Mouse (Mus musculus): ENCODE data around the gene Ywhab.

The Ywhab gene

GRCm38 (mm10) chr2:163994654-163994976, at the start of gene Ywhab:
Gene Ywhab (plus strand): TSS chr2:163994960.
- DNase-seq (ENCODE audit: low spot score): no peak

DNA sequence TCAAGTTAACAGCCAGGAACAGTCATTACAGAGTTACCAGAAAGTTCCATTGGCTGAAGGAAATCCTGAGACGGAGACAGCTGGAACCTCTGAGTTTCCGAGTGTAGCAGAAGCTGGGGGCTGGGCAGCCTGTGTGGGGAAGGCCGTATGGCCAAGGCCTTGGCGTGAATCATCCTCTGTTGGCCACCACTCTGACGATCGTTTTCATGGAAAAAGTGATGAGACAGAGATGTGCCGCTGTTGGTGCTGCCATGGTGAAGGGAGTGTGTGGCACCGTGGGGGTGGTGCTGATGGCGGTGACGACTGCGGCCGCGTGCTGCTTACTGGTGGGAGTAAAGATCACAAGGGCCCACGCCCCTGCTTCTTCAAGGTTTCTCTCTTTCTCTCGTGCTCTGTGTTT, 48.5 kb upstream of the Ywhab start:
- DNase-seq (ENCODE audit: low spot score): no peak

GRCm38 (mm10) chr2:163947976-163948375, 46.8 kb upstream of the Ywhab start:
- DNase-seq (ENCODE audit: low spot score): no peak

GRCm38 (mm10) chr2:163951770-163952169, 43.0 kb upstream of the Ywhab start:
- DNase-seq (ENCODE audit: low spot score): peak; percentile 79

- no peak for DNase-seq (ENCODE audit: low spot score)
Measured at GRCm38 (mm10) chr2:163953622-163954310, 41.0 kb upstream of the Ywhab start.

- no peak for DNase-seq (ENCODE audit: low spot score)
Measured at GRCm38 (mm10) chr2:163964606-163965560, 29.9 kb upstream of the Ywhab start.

DNA sequence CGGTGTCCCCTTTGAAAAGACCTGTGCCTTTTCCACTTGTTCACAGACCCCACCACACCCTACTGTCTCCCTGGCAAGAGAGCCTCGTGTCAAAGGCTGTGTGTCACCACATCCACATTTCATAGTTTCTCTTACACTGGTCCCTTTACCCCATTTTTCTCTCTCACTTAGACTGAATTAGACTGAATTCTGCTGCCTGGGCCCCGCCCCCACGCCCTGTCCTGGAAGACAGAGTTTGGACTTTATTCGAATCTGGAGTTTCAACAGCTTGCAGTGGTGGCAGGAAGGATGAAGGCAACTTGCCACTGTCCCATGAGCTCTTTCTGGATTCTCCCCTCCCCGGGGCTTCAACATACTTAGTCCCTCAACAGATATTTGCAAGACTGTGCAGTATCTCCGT, 29.1 kb upstream of the Ywhab start:
- no peak for DNase-seq (ENCODE audit: low spot score)

GRCm38 (mm10) chr2:163968581-163968980, 26.2 kb upstream of the Ywhab start:
- DNase-seq (ENCODE audit: low spot score): peak; percentile 73

GRCm38 (mm10) chr2:163970326-163970725, 24.4 kb upstream of the Ywhab start:
- DNase-seq (ENCODE audit: low spot score): no peak

DNA sequence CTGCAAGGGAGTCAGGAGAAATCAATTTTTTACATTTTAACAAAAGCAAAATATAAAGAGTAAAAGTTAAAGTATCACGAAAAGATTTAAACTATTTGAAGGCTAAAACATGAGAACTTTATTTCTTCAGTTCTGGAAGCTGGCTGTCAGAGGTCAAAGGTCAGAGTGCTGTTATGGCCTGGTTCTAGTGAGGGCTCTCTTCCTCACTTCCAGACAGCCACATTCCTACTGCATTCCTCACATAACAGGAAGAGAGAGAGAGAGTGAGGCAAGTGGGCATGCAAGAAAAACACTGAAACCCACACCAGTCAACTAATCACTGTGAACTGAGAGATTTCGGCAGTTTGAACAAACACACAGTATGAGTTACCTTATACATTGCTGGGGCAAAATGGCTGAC, 20.7 kb upstream of the Ywhab start:
- no peak for DNase-seq (ENCODE audit: low spot score)

- no peak for DNase-seq (ENCODE audit: low spot score)
Measured at GRCm38 (mm10) chr2:163976448-163976847, 18.3 kb upstream of the Ywhab start.

DNA sequence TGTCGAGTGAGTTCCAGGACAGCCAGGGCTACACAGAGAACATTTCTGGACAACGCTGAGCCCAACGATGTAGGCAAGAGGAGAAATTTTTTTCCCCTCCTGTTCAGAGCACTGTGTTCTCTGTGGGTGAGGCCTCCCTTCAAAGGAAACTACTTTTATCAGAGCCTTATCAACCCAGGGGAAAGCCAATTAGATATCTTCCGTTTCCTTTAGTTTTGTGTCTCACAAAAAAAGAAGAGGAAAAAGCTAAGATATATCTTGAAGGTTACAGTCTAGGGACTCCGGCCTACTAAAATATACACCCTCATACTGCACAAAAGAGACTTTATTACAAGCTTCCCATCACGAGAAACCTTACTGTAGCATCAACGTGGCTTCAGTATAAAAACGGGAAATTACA, 7.5 kb upstream of the Ywhab start:
- no peak for DNase-seq (ENCODE audit: low spot score)

DNA sequence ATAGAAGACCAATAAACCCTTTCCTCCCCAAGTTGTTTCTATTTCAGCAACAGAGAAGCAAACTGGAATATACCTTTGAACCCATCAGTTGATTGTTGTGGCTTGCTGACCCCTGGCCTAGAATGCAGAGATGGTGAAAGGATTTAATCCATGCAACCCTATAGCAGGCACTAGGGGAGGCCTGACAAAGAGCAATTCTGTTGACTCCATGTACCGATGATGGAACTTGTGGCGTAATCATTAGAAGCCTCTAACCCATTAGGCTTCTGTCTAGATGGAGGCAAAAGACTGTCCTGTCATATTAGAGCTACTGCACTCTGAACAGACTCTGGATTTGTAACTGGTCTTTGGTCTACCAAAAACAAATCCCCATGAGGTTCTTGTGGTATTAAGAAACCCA, 1.9 kb upstream of the Ywhab start:
- no peak for DNase-seq (ENCODE audit: low spot score)

DNA sequence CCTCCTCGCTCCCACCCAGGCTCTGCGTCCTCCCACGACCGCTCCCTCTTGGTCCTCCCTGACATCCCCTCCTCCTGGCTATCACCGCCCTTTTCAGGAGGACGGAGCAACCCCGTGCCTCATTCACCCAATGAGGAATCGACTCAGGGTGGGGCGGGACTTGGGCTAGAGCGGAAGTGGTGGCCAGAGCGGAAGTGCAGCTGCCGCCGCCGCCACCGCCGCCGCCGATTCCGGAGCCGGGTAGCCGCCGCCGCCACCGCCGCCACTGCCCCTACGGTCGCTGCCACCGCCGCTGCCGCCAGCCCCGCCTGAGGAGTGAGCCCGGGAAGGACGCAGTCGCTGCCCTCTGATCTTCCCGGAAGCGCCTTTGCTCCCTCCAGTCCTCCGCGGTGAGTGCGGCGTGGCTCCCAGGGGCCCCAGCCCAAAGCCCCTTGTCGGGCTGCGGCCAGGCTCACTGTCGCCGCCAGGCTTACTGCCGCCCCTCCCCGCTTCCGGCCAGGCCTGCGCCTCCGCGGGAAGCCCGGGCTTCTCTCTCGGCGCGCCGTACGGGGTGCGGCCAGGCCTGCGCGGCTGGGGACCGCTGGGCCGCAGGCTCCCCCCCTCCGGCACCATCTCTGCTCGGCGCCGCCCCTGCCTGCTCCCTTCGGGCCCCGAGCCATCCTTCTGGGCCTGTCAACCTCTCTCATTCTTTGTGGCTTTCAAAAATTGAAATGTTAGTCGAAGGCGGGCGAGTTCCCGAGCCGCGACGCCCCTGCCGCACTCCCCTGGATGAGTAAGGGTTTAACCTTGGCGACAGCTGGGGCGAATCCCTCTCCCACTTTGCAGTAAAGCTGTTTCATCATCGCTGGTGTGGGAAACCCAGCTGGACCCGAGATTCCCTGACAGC, 460 bp downstream of the Ywhab start:
- peak; percentile 94 for DNase-seq (ENCODE audit: low spot score)

- DNase-seq (ENCODE audit: low spot score): no peak
Measured at GRCm38 (mm10) chr2:163996275-163996674, 1.5 kb downstream of the Ywhab start.

DNA sequence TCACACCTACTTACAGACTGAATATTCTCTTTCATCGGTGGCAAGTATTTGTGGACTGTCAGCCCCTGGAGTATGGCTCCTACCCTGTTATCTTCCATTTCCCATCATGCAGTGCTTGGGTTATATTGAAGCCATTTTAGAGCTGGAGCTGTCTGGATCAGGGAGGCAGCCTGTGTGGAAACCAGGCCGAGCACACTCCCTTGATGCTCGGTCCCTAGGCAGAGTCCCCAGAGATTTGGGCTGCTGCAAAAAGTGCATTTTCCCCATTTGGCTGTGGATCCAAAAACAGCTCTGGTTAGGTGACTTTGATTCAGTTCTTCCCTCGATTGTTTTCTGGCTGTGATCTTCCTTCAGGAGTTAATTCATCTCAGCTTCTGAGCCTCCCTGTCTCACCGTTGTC, 2.1 kb downstream of the Ywhab start:
- no peak for DNase-seq (ENCODE audit: low spot score)

GRCm38 (mm10) chr2:163998981-163999380, 4.2 kb downstream of the Ywhab start:
- DNase-seq (ENCODE audit: low spot score): no peak

- DNase-seq (ENCODE audit: low spot score): peak; percentile 52
Measured at GRCm38 (mm10) chr2:164002637-164003036, 7.9 kb downstream of the Ywhab start.

DNA sequence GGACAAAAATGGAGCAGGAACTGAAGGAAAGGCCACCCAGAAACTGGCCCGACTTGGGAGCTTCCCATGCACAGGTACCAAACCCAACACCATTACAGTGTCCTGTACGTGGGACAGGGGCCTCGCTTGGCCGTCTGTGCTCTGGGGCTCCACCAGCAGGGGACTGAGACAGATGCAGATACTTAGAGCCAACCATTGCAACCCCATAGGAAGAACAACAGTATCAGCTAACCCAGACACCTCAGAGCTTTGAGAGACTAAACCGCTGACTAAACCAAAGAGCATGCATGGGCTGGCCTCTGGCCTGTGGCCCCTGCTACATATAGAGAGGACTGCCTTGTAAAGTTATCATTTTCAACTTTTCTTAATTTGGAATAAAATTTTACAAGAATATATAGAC, 9.7 kb downstream of the Ywhab start:
- no peak for DNase-seq (ENCODE audit: low spot score)

GRCm38 (mm10) chr2:164006932-164007331, 12.2 kb downstream of the Ywhab start:
- DNase-seq (ENCODE audit: low spot score): no peak

- DNase-seq (ENCODE audit: low spot score): no peak
Measured at GRCm38 (mm10) chr2:164007547-164007946, 12.8 kb downstream of the Ywhab start.

GRCm38 (mm10) chr2:164007987-164008545, 13.3 kb downstream of the Ywhab start:
- DNase-seq (ENCODE audit: low spot score): no peak

Data from layer of hippocampus, adult 11-12 months (tissue).